Mouse (Mus musculus): ENCODE measurements at regions not wholly inside any gene's neighbourhood (a gene's known extent, or its start where the extent isn't known, plus 50 kb on each side); places are given as distances from the start of the nearest gene placed in this dataset.
"Not testable (repeated sequence)": the region's sequence is repeated elsewhere in the genome, so short reads cannot be mapped to it uniquely, and the experiment has no call there.

DNA sequence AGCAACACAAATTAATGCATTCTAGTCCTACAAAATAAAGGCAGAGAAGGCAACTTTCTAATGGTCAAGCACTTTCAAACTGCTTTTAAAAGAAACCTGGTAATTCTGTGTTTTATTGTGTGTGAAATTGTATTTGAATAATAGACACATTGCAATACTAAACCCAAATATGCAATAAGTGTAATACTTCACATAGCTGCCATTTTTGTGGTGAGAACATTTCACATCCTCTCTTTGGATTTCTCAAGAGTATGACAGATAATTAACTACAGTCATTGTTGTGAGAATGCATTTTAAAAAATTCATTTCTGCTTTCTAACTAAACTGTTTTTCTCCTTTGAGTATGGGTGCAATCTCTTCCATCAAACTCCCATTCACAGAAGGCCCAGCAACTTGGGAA lies 256.4 kb downstream of the Sema3d start:
- Histone ChIP-seq H3K9ac (no peak overlapping the region), H3K4me1 (replicated peaks) (no peaks in the 10 kb centered on the region), H3K27me3 (no peaks in the 10 kb centered on the region), H3K4me3 (no peak overlapping the region), H3K36me3 (no peaks in the 10 kb centered on the region), H3K27ac (replicated peaks) (no peak overlapping the region), H3K4me2 (no peak overlapping the region), H3K9me3 (no peaks in the 10 kb centered on the region)
- ATAC-seq (ENCODE audit: low FRiP score, low read depth): no peak

DNA sequence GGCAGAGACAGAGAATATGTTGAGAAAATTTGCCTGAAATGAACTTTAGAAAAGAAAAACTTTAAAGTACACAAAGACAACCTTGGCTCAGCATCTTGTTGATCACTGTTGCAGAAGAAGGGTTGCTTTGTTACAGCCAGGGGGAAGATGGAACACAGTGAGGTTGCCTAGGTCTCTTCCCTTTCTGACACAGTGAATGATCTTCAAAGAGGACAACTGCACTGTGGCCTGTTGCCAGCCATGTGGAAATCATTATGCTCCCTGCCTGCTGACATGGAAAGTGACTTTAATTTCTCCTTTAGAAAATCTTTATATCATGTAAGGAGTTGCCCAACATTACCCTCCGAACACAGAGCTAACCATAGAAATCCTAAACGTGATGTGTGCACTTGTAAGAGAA lies 263.1 kb downstream of the Sema3d start:
- no peaks in the 10 kb centered on the region for H3K36me3 ChIP-seq

DNA sequence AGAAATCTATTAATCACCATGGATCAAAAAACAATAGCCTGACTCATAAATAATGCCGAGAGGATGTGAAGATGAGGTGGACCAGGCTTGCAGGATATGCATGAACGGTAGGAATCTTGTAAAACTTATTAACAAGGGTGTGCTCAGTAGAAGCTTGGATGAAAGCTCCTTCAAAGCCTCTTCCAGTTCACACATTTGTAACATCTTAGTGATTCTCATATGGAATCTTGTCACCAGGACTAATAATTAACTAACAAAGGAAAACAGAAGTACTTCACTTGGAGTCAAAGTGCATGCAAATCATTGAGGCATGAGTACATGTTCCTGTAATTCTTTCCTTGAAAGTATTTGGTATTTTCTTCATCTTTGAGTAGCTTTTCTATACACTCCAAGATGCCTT lies 290.5 kb downstream of the Sema3d start:
- Histone ChIP-seq H3K27ac (replicated peaks) (no peak overlapping the region), H3K4me1 (replicated peaks) (no peaks in the 10 kb centered on the region), H3K4me2 (no peak overlapping the region), H3K36me3 (no peaks in the 10 kb centered on the region), H3K27me3 (no peaks in the 10 kb centered on the region), H3K9ac (no peak overlapping the region), H3K4me3 (no peak overlapping the region), H3K9me3 (no peaks in the 10 kb centered on the region)
- 80% methylated on average over 2 of the region's 2 CpGs for whole genome bisulfite sequencing
- ATAC-seq (ENCODE audit: low FRiP score, low read depth): no peak

More for the DNA sequence above, 263.1 kb downstream of the Sema3d start:
- Histone ChIP-seq H3K4me1 (replicated peaks) (no peaks in the 10 kb centered on the region), H3K9ac (no peak overlapping the region), H3K4me3 (no peak overlapping the region), H3K9me3 (no peaks in the 10 kb centered on the region), H3K4me2 (no peak overlapping the region), H3K27me3 (no peaks in the 10 kb centered on the region), H3K27ac (replicated peaks) (no peak overlapping the region)
- ATAC-seq (ENCODE audit: low FRiP score, low read depth): no peak
- WGBS: 57% methylated on average over 2 of the region's 2 CpGs

- Histone ChIP-seq H3K27ac (replicated peaks) (no peak overlapping the region), H3K9me3 (no peaks in the 10 kb centered on the region), H3K4me1 (replicated peaks) (no peaks in the 10 kb centered on the region), H3K4me2 (no peak overlapping the region), H3K9ac (no peak overlapping the region), H3K27me3 (no peaks in the 10 kb centered on the region), H3K4me3 (no peak overlapping the region), H3K36me3 (no peaks in the 10 kb centered on the region)
- ATAC-seq (ENCODE audit: low FRiP score, low read depth): no peak
- WGBS: 90% methylated on average over 4 of the region's 4 CpGs
Measured at GRCm38 (mm10) chr5:12674134-12674533, 290.9 kb downstream of the Sema3d start.

DNA sequence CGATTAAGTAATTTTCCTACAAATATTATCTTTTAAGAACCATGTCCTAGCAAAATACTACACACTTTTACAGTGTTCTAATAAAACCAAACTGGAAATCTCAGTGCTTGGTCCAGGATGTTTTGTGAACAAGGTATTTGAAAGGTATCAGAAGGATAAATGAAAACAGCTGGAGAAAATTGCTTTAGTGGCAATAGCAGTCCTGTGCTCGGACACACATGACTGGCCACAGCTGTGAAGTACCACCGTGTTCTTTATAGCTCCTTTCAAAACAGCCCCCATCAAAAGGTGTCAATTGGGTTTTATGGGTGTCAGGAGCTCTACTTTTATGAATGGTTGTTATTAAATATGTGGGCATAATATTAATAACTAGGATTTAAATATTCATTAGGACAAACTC lies 293.5 kb downstream of the Sema3d start:
- Histone ChIP-seq H3K27me3 (no peaks in the 10 kb centered on the region), H3K4me3 (no peak overlapping the region), H3K4me2 (no peak overlapping the region), H3K9ac (no peak overlapping the region), H3K4me1 (replicated peaks) (no peaks in the 10 kb centered on the region), H3K27ac (replicated peaks) (no peak overlapping the region), H3K9me3 (no peaks in the 10 kb centered on the region), H3K36me3 (no peaks in the 10 kb centered on the region)
- no peak for ATAC-seq (ENCODE audit: low FRiP score, low read depth)
- 59% methylated on average over 3 of the region's 3 CpGs for WGBS

- Histone ChIP-seq H3K4me3 (no peak overlapping the region), H3K36me3 (no peaks in the 10 kb centered on the region), H3K27ac (replicated peaks) (no peak overlapping the region), H3K9me3 (peaks cover 8% of the 10 kb centered on the region), H3K27me3 (no peaks in the 10 kb centered on the region), H3K4me2 (no peak overlapping the region), H3K9ac (no peak overlapping the region), H3K4me1 (replicated peaks) (no peaks in the 10 kb centered on the region)
- no peak for ATAC-seq (ENCODE audit: low FRiP score, low read depth)
- WGBS: 81% methylated on average over 3 of the region's 3 CpGs
Measured at GRCm38 (mm10) chr5:12714894-12715293, 331.7 kb downstream of the Sema3d start.

DNA sequence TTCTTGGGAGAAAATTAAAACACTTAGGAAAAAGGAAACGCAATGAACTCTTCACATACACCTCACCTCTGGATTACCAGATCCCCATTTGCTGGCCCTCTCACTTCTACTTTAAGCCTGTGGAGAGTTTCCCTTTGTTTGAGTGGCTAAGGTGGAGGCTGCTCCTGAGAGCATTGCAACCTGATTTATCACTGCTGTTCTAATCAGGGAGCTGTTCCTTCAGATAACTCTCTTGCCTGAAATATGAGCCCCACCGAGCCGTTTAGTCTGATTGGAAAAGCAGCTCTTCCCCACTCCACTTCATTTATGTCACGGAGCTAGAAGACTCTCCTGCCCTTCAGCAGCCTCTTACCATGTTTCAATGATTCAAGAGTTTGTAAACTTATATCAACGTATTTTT lies 368.3 kb downstream of the Sema3d start:
- H3K36me3 ChIP-seq: no peaks in the 10 kb centered on the region
- 49% methylated on average over 5 of the region's 5 CpGs for WGBS
- no peaks in the 10 kb centered on the region for H3K9me3 ChIP-seq
- no peaks in the 10 kb centered on the region for H3K4me1 ChIP-seq (replicated peaks)
- no peak overlapping the region for H3K27ac ChIP-seq (replicated peaks)
- no peaks in the 10 kb centered on the region for H3K27me3 ChIP-seq
- H3K4me3 ChIP-seq: no peak overlapping the region
- no peak overlapping the region for H3K4me2 ChIP-seq
- no peak overlapping the region for H3K9ac ChIP-seq
- no peak for ATAC-seq (ENCODE audit: low FRiP score, low read depth)

DNA sequence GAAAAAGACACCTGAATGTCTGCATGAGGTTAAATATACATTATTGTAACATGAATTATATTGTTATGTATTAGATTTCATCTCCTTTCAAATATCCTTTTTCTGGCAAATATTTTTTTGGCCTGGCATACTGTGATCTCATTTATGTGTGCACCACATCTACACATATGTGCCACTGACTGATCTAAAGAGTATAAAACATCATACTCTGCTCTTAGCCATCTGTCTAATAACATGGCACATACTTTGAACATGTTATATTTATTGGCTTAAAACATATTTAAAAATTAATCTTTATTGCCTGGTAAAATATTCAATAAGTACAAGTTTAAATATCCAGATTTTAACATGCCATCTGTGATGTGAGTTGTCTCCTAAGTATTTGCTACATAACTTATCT lies 365.6 kb upstream of the Sema3a start:
- H3K4me2 ChIP-seq: no peak overlapping the region

GRCm38 (mm10) chr5:12767383-12767782 lies 357.8 kb upstream of the Sema3a start:
- H3K4me1 ChIP-seq (replicated peaks): no peaks in the 10 kb centered on the region
- WGBS: 93% methylated on average over 1 of the region's 1 CpGs
- no peak overlapping the region for H3K9ac ChIP-seq
- H3K27me3 ChIP-seq: no peaks in the 10 kb centered on the region
- no peak overlapping the region for H3K27ac ChIP-seq (replicated peaks)
- no peaks in the 10 kb centered on the region for H3K36me3 ChIP-seq
- H3K4me2 ChIP-seq: no peak overlapping the region
- ATAC-seq (ENCODE audit: low FRiP score, low read depth): no peak
- no peak overlapping the region for H3K4me3 ChIP-seq
- H3K9me3 ChIP-seq: no peaks in the 10 kb centered on the region

More for the DNA sequence above, 365.6 kb upstream of the Sema3a start:
- Histone ChIP-seq H3K27me3 (no peaks in the 10 kb centered on the region), H3K9me3 (no peaks in the 10 kb centered on the region), H3K4me3 (no peak overlapping the region), H3K9ac (no peak overlapping the region), H3K36me3 (no peaks in the 10 kb centered on the region), H3K4me1 (replicated peaks) (no peaks in the 10 kb centered on the region), H3K27ac (replicated peaks) (no peak overlapping the region)
- no peak for ATAC-seq (ENCODE audit: low FRiP score, low read depth)

DNA sequence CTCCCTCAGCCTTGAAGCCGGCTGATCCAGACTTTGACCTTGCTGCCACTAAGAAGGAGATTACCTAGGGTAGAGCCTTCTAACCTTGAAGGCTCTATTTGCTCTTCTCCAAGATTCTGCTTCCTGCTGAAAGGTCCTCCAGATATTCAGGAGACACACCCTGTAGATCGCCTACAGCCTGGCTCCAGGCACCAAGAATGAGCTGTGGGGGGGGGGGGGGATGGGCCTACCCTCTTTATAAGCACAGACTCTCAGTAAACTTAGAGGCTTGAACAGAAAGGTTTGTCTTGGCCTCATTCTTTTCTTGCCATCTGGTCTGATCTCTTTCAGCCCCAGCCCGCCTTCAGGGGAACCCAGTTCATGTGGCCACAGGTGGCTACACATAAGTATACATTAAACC lies 342.5 kb upstream of the Sema3a start:
- Histone ChIP-seq H3K27me3 (no peaks in the 10 kb centered on the region), H3K36me3 (no peaks in the 10 kb centered on the region), H3K4me1 (replicated peaks) (no peaks in the 10 kb centered on the region), H3K9ac (no peak overlapping the region), H3K4me3 (no peak overlapping the region), H3K4me2 (no peak overlapping the region), H3K9me3 (no peaks in the 10 kb centered on the region; the same call in none of the 2 replicates), H3K27ac (replicated peaks) (no peak overlapping the region)
- no peak for ATAC-seq (ENCODE audit: low FRiP score, low read depth)
- 91% methylated on average over 3 of the region's 3 CpGs for WGBS

GRCm38 (mm10) chr5:12808729-12809128 lies 316.5 kb upstream of the Sema3a start:
- Histone ChIP-seq H3K9me3 (no peaks in the 10 kb centered on the region), H3K4me2 (no peak overlapping the region), H3K4me3 (no peak overlapping the region), H3K36me3 (no peaks in the 10 kb centered on the region), H3K9ac (no peak overlapping the region), H3K27ac (replicated peaks) (no peak overlapping the region), H3K4me1 (replicated peaks) (no peaks in the 10 kb centered on the region), H3K27me3 (no peaks in the 10 kb centered on the region)
- WGBS: 85% methylated on average over 1 of the region's 1 CpGs
- no peak for ATAC-seq (ENCODE audit: low FRiP score, low read depth)

GRCm38 (mm10) chr5:12809884-12810283 lies 315.3 kb upstream of the Sema3a start:
- ATAC-seq (ENCODE audit: low FRiP score, low read depth): no peak
- no peaks in the 10 kb centered on the region for H3K36me3 ChIP-seq
- 82% methylated on average over 2 of the region's 2 CpGs for WGBS
- H3K9ac ChIP-seq: no peak overlapping the region
- H3K9me3 ChIP-seq: no peaks in the 10 kb centered on the region
- no peak overlapping the region for H3K27ac ChIP-seq (replicated peaks)
- H3K4me3 ChIP-seq: no peak overlapping the region
- H3K27me3 ChIP-seq: no peaks in the 10 kb centered on the region
- no peaks in the 10 kb centered on the region for H3K4me1 ChIP-seq (replicated peaks)
- no peak overlapping the region for H3K4me2 ChIP-seq

DNA sequence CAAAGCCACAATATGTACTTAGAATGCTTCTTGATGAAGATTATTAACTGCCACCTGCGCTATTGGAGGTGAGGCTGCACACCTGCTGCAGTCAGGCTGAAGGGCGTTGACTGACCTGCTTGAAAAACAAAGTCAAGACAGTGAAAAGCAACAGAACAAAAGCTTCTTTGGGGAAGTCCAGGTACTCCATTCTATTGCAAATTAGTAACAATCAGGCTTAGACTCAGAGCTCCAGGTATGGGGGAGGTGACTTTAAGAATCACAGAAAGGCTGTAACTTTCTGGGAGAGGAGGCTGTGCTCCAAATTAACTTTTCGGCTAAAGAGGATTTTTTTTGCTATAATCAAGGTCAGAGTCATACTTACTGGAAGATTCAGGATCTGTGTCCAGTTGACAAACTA lies 278.0 kb upstream of the Sema3a start:
- H3K27me3 ChIP-seq; H3K4me2 ChIP-seq; H3K9ac ChIP-seq; H3K4me3 ChIP-seq; H3K36me3 ChIP-seq; H3K4me1 ChIP-seq (replicated peaks); H3K27ac ChIP-seq (replicated peaks); H3K9me3 ChIP-seq; ATAC-seq (ENCODE audit: low FRiP score, low read depth): not testable (repeated sequence)
- whole genome bisulfite sequencing: 87% methylated on average over 3 of the region's 3 CpGs

Data from hindbrain, embryonic 15.5 days (tissue).